Mouse (Mus musculus) layer of hippocampus, postnatal 25 days (tissue): ENCODE measurements around the gene Mrps12. TPM values are rescaled to one million over a fixed set of nuclear protein-coding genes. Genes with fewer than 3 reads are reported as not detected.

Source experiments
- DNase-seq, 2 experiments: peaks; one replicate each; pipeline ENCODE4 v3.0.0; 2022; ENCODE audit warnings: mixed read lengths in 2 of 2, low spot score in 1 of 2; ENCODE audit errors: extremely low spot score in 1 of 2
- total RNA-seq, 2 experiments: library from RNA; stranded (reverse); gene quantifications; 2 replicates each; pipeline ENCODE4 v1.2.3; 2021

Mrps12 gene
- total RNA-seq = 10 to 100 TPM; 62.4 to 70.0 TPM

DNA sequence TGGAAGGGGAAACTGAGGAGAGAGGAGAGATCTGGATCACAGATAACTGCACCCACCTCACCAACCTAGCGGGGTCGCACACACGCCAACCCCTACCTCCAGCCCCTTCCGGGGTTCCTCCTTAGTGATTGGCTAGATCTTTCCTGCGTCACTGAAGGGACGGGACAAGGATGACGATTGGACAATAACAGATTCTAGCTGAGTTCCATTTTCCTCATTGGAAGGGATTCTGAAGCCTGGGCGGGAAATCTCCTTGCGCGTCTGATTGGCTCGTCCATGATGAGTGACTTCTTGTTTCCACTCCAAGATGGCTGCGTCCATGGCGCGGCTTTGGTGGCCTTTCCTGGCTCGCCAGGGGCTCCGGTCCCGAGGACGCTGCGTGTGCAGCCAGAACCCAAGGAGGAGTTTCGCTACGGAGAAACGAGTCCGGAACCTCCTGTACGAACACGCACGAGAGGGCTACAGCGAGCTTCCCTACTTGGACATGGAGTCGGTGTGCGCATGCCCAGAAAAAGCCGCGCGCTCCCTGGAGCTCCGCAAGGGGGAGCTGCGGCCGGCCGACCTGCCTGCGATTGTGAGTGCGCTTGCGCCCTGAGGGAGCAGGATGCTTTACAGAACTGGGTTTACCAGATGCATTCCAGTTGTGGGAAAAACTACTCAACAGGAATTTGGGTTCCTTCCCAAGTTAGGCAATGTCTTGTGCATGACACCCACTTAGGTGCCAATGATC, at the start of gene Mrps12, which contains the start of gene Sars2:
TSS of gene Mrps12 (minus strand) at position 112 of the 730 bp plus-strand sequence.
TSS of gene Sars2 (plus strand) at position 284 of the 730 bp plus-strand sequence.
- DNase-seq = peak; percentile 92 to 96

DNA sequence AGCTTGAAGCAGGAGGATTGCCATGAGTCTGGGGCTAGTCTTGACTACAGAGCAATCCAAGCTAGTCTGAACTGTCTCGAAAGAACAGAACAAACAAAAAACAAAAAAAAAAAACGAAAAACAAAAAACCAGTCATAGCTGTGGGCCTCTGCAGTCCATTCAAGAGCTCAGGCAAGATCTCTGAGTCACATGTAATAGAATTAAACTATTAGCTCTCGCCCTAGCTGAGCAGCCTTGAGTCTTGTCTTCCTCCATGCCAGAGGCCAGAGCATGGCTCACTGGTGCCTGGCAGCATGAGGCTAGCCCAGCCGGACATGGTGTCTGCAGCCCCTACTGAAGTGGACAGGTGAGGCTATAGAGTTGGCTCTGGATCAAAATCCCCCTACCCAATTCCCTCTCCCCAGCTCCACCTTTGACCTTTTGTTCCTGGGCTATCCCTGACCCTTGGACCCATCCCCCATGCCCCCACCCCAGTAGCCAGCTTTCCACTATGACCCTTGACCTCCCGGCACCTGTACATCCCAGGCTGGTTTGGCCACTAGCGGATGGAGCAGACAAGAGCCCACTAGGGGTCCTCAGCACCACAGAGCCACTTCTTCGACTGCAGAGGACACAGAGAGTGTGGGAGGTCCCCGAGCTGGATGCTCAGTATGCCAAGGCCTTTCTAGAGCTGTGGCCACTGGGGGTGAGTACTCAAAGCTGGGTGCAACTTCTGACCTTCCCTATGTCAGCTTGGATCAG, 48.6 kb upstream of the Mrps12 start:
- no peak for DNase-seq

DNA sequence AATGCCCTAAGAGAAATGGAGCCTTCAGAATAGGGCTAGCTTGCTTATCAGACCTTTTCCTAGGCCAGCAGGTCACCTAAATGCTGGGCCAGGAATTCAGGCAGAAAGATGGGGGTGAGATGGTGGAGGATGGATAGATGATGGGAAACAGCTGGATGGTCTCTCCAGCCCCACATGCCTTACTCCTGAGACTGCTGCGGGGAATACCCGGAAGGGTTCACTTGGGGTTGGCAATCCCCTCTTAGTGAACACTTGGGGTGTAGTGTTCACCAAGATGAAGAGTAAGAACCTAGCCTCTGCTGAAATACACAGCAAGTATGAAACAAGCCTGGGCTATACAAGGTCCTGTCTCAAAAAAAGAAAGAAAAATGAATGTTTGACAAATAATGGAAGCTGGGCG, 47.6 kb upstream of the Mrps12 start:
- no peak for DNase-seq

DNA sequence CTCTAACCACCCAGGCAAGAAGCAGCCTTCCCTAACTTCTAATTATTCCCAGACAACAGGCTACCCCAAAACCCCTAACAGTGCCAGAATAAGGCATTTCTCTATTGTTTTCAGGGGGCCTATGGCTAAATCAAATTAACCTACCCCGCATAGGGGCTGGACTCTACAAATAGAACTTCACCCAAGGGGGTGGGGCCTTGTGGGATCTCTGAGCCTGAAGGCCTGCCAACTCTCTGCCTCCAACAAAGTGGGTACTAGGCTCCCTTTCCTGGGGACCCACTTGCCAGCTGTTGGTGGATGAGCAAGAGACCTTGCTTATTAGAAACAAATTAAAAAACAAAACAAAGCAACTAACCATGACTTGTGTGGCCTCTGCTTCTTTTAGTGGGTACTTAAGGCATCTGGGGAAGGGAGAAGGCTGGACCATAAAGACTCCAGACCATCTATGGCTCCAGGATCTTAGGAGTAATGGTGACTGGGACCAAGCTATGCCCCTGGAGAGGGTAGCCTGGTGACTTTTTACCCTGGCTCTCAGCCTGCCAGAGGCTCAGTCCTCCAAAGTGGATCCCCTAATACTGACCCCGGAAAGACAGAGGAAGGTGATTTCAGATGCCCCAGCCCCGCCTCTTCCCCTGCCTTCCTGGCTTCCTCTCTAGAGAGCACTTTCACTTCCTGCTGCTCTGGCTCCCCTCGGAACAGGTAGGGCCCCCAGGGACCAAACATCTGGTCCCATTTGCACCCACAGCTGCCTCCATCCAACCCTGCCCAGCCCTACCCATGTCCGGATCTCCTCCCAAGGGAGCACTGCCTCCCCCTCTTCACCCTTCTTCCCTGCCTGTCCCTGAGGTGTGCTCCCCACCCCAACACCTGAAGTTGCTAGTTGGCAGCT, 46.9 kb upstream of the Mrps12 start, which contains the start of gene Rinl:
TSS of gene Rinl (plus strand) at position 663 of the 889 bp plus-strand sequence.
- no peak for DNase-seq

DNA sequence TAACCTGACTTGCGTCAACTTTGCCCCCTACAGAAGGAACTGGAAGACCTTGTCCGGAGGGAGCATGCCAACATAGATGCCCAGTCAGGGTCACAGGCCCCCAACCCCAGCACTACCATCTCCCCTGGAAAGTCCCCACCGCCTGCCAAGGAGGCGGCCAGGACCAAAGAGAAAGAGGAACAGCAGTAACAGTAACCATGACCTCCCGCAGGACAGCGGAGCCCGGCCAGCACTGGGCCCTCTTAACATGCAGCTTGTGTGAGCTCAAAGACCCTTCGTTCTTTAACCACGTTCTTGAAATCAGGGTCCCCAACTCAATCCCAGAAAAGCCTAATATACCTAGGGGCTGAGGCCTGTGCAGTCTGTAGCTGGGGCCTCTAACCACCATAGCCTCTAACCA, 46.3 kb upstream of the Mrps12 start:
- DNase-seq = no peak

DNA sequence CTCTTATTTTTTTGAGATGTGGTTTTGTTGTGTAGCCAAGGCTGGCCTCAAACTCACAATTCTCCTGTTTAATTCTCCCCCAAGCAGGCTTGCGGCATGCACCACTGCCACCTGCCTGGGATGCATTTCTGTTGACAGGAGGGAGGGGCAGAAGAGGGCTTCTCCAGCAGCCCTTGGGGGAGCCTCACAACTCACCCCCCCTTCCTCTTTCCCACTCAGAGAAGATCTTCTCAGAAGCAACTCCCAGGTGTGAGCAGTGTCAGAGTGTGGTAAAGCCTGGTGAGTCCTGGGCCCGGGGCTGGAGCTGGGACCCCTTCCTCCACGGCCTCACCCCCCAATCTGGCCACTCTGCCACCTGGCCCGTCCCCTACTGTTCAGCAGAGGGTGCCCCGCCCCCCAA, 43.5 kb upstream of the Mrps12 start:
- DNase-seq = no peak

DNA sequence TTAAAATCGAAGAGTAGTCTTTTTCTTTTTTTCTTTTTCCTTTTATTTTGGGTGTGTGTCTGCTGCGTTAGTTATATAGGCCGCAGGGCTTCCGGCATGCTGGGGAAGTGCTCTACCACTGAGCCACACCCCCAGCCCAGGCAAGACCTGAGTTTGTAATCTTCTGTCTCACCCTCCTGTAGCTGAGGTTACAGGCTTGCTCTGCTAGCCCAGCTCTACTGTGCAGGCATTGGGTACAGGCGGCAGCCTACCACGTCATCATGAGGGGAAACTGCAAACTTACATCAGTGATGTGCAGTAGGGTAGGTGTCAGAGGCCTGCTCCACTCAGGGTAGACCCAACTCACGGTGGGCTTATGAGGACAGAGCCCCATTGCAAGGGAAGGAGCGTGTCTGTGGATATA, 39.6 kb upstream of the Mrps12 start:
- no peak for DNase-seq

DNA sequence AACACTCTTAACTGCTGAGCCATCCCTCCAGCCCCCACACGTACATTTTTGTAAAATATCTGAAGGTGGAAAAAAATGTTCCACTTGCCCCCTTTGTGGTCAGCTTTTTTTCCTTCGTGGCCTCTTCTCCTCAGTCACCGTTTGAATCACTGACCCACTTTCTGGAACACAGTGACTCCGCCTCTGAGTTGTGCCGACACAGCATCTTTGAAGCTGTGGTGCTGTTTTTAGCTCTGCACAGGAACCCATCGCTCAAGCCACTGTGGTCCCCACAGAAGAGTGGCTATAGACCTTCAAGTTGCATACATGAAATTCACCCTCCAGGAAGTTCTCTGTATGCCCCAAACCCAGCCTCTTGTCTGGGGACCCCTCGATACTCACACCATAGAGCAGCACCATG, 39.2 kb upstream of the Mrps12 start:
- no peak for DNase-seq

DNA sequence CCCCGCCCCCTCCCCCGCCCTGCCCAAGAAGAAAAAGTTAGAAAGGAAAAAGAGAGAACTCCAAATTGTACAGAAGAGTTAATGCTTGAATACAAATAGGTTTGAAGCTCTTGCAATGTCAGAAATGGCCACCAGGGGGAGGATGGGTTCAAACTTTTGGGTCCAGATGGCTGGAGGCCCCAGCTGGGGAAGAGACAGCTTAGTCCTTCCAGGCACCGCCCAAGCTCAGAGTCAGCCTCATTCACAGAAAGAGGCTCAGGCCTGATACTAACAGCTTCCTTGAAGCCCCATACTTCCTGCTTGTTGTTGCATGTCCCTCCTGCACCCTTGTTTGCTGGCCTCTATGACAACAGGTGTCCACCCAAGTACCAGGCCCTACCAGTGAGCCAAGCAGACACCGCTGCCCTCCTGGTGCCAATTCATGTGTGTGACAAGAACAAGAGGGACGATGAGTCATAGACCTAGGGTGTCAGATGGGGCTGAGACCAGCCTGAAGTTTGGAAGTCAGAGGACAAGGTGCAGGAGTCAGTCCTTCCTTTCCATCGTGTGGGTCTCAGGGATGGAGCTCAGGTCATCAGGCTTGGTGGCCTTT, 38.5 kb upstream of the Mrps12 start:
- peak; percentile 90 to 99 for DNase-seq

DNA sequence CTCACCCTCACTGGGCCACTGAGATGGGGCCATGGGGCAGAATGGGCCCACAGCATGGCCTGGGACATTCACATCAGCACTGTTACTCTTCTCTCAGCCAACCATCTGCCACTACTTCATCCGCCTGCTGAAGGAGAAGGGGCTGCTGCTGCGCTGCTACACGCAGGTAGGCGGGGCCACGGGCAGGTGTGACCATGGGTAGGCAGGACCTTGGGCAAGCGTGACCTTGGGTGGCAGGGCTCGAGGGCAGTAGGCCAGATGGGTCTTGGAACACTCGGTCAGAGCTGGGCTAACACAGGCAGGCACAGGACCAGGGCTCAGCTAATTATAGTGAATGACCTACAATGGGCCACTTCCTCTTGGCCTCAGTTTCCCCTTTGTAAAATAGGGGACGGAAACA, 37.2 kb upstream of the Mrps12 start:
- DNase-seq = no peak

DNA sequence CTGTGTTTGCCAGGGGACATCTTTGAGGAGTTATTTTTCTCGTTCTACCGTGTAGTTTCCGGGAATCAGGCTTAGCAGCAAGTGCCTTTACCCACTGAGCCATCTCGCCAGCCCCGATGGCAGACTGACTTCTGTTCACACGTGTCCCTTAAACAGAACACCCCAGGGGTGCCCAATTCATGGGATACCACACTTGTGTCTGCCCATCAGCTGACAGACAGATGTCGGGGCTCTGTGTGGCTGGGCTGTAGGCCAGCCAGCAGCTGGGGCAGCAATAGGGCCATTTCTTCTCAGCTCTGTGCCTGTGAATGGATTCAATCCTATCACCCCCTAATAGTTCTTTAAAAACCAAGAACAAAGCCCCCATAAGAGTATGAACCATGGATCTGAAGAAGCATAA, 33.5 kb upstream of the Mrps12 start:
- no peak for DNase-seq

DNA sequence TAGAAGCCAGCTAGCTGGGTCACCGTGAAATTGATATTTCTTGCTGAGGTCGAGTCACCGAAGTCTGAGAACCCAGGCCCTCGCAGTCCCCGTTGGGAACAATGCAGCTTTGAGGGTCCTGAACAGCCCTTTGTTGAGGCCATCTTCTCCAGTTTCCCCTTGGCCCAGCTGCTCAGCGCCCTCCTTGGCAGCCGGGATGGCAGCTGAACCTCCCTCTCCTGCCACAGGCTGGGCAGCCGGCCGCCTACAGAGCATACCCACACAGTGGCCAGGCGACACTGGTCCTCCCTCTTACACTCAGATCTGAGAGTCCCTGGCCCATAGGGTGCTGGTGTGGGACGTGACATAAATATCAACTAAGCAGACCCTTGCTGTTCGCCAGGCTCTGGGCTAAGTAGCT, 32.5 kb upstream of the Mrps12 start:
- DNase-seq = no peak

DNA sequence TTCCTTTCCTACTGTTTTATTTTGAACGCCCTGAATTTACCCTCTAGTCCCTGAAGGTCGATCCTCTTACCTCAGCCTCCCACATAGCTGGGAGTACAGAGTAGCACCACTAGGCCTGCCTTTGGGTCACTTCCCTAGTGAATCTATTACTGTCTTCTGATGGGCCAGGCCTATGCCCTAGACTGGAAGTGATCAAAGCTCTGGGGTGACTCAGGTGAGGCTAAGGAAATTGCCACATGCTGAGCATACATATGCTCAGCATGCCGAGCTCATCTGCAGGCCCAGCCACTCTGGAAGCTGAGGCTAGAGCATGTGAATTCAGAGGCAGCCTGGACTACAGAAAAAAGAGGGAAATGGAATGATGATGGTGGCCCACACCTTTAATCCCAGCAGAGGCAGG, 31.5 kb upstream of the Mrps12 start:
- DNase-seq = no peak

DNA sequence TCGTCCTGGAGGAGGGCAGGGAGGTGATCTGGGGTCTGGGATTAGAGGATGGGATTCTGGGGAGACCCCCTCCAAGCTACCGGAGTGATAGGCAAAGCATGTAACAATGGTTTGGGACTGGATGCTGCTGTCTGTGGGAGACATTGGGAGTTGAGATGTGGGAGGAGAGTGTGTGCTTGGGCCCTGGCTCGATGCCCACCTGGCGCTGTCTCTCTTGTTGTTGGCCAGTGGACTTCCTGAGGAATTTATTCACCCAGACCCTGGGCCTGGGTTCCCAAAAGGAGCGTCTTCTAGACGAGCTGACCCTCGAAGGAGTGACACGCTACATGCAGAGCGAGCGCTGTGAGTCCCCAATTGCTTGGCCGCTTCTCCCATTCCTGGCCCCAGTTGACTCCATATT, 30.2 kb upstream of the Mrps12 start:
- DNase-seq = no peak

DNA sequence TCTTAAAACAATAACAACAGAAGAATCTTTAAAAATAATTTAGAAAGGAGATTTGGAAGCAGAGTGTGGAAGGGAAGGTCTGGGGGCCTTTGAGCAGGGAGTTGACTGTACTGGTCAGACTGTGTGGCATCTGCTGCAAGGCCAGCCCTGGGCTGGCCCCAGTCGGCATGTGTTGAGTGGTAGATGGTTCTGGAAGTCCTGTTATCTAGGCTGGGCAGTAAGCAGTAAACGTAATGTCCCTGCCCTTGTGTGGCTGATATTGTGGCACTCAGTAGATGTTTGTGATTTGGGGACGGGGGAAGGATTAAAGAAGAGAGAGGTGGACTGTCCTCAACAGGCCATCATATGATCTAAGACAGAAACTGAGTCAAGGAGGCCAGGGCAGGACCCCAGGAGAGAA, 28.7 kb upstream of the Mrps12 start:
- no peak for DNase-seq

DNA sequence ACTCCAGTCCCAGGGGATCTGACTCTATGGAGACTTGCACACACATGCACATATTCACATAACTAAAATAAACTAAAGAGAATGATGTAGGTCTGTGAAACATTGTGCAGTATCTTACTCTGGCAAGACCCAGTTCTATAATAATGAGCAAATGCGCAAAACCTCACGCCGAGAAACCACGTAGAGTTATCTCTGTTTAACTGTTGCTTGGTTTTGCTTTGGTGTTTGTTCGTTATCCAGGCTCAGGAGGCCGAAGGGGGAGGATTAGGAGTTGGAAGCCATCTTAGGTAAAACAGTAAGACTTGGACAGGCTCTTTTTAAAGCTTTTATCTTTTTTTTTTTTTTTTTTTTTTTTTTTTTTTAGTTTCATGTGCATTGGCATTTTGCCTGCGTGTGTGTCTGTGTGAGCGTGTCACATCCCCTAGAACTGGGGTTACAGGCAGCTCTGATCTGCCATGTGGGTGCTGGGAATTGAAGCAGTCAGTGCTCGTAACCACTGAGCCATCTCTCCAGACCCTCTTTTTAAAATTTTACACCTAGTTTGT, 27.9 kb upstream of the Mrps12 start:
- no peak for DNase-seq

DNA sequence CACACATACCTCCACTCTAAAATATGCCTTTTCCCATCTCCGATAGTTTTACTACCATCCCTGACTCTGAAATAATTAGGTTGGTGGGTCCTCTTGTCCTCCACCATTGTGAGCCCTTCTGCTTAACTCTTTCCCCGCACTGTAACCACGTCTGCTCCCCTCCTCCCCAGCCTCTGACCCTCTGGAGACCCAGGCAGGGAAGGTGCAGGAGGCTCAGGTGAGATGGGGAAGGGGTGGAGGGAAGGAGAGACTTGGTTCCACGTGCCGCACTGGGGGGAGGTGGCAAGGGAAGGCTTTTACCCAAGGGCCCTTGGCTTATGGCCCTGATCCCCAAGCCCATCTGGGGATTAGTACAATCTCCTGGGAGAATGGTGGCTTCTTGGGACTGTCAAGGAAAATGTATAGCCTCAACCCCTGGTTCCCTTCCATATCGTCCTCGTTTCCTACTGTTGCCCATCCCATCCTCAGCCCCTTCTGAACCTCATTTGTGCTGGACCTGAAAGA, 25.9 kb upstream of the Mrps12 start, which contains the start of gene Nfkbib:
TSS of gene Nfkbib (minus strand) at position 51 of the 504 bp plus-strand sequence.
- no peak for DNase-seq

DNA sequence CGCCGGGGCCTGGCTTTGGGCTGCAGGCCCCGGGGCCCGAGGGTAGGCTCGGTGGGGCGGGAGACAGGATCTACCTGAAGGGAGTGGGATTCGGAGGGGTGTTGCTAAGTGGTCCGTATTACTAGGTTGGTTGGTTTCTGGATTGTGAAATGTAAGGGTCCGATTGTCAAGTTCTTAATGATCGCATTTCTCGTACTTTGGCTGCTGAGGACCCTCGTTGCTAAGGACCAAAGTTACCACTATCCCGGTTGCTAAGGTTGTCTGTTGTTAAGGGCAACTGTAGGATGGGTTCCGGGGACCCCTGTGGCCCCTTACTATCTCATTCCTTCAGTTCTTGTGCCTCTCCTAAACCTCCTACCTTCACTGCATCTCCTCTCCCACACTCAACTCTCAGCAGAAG, 25.3 kb upstream of the Mrps12 start:
- DNase-seq = no peak

DNA sequence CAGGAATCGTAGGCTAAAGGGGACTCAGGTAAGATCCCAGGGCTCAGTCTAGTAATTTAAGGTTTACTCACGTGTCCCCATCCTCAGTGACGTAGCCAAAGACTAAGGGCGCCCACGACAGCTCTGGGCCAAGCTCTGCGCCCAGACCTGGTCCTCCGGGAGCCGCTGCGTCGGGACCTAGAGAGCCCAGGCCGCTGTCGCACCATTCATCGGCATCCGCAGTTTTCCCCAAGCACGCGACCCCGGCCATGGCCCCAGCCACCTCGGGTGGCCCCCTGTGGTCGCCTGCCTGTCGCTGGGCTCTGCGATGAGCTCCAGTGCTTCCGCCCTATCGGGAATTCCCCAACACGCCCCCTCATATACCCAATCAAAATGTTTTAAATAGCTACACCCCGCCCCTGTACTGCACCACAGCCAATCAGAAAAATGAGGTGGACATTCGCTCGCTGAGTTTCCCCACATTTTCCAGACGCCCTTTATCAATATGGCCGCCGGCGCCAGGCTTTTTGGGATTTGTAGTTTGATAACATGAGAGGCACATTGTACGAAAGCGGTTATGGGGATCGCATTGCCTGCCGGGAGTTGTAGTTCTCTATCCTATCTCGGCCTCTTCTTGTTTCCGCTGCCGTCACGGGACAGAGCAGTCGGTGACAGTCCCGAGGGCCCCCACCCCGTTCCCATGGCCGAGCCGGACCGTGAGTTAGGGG, 24.7 kb upstream of the Mrps12 start, which contains the start of gene Sirt2:
TSS of gene Sirt2 (plus strand) at position 563 of the 707 bp plus-strand sequence.
- DNase-seq = peak; percentile 85 to 87
